Mouse (Mus musculus): ENCODE measurements around the gene Snx21. TPM values are rescaled to one million over a fixed set of nuclear protein-coding genes. Genes with fewer than 3 reads are reported as not detected.
"Not testable (repeated sequence)": the region's sequence is repeated elsewhere in the genome, so short reads cannot be mapped to it uniquely, and the experiment has no call there.

The Snx21 gene
- polyA plus RNA-seq, 1 experiment from 2014 or later = 19.9 TPM

- Histone ChIP-seq H3K9me3 (replicated peaks; ENCODE audit: low read length) (no peaks in the 10 kb centered on the region), H3K4me1 (replicated peaks; ENCODE audit: insufficient read depth, low read length) (no peaks in the 10 kb centered on the region), H3K9ac (ENCODE audit: low read depth, low read length) (no peak overlapping the region), H3K4me2 (ENCODE audit: low read length) (no peak overlapping the region), H3K27me3 (ENCODE audit: insufficient read depth, low read length) (no peaks in the 10 kb centered on the region), H3K27ac (no peak overlapping the region), H3K36me3 (ENCODE audit: insufficient read depth, low read length) (peaks cover 46% of the 10 kb centered on the region), H3K4me3 (replicated peaks; ENCODE audit: low read depth, low read length) (no peak overlapping the region)
- WGBS = 31% methylated on average over 5 of the region's 5 CpGs
- ATAC-seq (replicated peaks; ENCODE audit: low FRiP score, low read depth) (peak; percentile 44; the same call in 1 of the 2 replicates), DNase-seq (ENCODE audit: low spot score) (peak; percentile 91)
- peak; percentile 91 for TF ChIP-seq CTCF (IDR thresholded peaks at IDR 0.05; ENCODE audit: low read depth)
These were observed 8.7 kb downstream of the Snx21 start for GRCm38 (mm10) chr2:164794293-164794692.

- H3K4me1 ChIP-seq (replicated peaks; ENCODE audit: insufficient read depth, low read length) = no peaks in the 10 kb centered on the region
- H3K9me3 ChIP-seq (replicated peaks; ENCODE audit: low read length) = no peaks in the 10 kb centered on the region
- no peaks in the 10 kb centered on the region for H3K27me3 ChIP-seq (ENCODE audit: insufficient read depth, low read length)
- no peak for TF ChIP-seq CTCF (IDR thresholded peaks at IDR 0.05; ENCODE audit: low read depth)
- H3K36me3 ChIP-seq (ENCODE audit: insufficient read depth, low read length) = peaks cover 44% of the 10 kb centered on the region
- no peak overlapping the region for H3K9ac ChIP-seq (ENCODE audit: low read depth, low read length)
- DNase-seq (ENCODE audit: low spot score) = no peak
- H3K27ac ChIP-seq = no peak overlapping the region
- no peak overlapping the region for H3K4me3 ChIP-seq (replicated peaks; ENCODE audit: low read depth, low read length)
- WGBS = 82% methylated on average over 4 of the region's 4 CpGs
- ATAC-seq (replicated peaks; ENCODE audit: low FRiP score, low read depth) = no peak
- no peak overlapping the region for H3K4me2 ChIP-seq (ENCODE audit: low read length)
These were observed 10.2 kb downstream of the Snx21 start for GRCm38 (mm10) chr2:164795868-164796267.

- H3K9ac ChIP-seq (ENCODE audit: low read depth, low read length); H3K4me3 ChIP-seq (replicated peaks; ENCODE audit: low read depth, low read length); H3K4me1 ChIP-seq (replicated peaks; ENCODE audit: insufficient read depth, low read length); H3K27ac ChIP-seq; H3K4me2 ChIP-seq (ENCODE audit: low read length); H3K9me3 ChIP-seq (replicated peaks; ENCODE audit: low read length); H3K27me3 ChIP-seq (ENCODE audit: insufficient read depth, low read length); ATAC-seq (replicated peaks; ENCODE audit: low FRiP score, low read depth): not testable (repeated sequence)
- peaks cover 29% of the 10 kb centered on the region for H3K36me3 ChIP-seq (ENCODE audit: insufficient read depth, low read length)
- 74% methylated on average over 5 of the region's 6 CpGs for WGBS
- DNase-seq (ENCODE audit: low spot score) = peak; percentile 43
- peak; percentile 58 for TF ChIP-seq CTCF (IDR thresholded peaks at IDR 0.05; ENCODE audit: low read depth)
These were observed 12.9 kb downstream of the Snx21 start for GRCm38 (mm10) chr2:164798554-164798953.

GRCm38 (mm10) chr2:164800252-164801004, 14.8 kb downstream of the Snx21 start:
- Histone ChIP-seq H3K4me1 (replicated peaks; ENCODE audit: insufficient read depth, low read length) (0 out of 2 replicates have a peak, but pooled peaks cover 14% of the 10 kb centered on the region), H3K27me3 (ENCODE audit: insufficient read depth, low read length) (no peaks in the 10 kb centered on the region), H3K4me2 (ENCODE audit: low read length) (no peak overlapping the region), H3K9ac (ENCODE audit: low read depth, low read length) (no peak overlapping the region), H3K4me3 (replicated peaks; ENCODE audit: low read depth, low read length) (no peak overlapping the region), H3K27ac (0 out of 2 replicates have a peak overlapping the region, but pooled peaks have one; percentile 8), H3K36me3 (ENCODE audit: insufficient read depth, low read length) (peaks cover 24% of the 10 kb centered on the region), H3K9me3 (replicated peaks; ENCODE audit: low read length) (no peaks in the 10 kb centered on the region)
- WGBS = 82% methylated on average over 13 of the region's 13 CpGs
- no peak for DNase-seq (ENCODE audit: low spot score)
- ATAC-seq (replicated peaks; ENCODE audit: low FRiP score, low read depth) = no peak
- no peak for TF ChIP-seq CTCF (IDR thresholded peaks at IDR 0.05; ENCODE audit: low read depth)

- H3K27ac ChIP-seq = peak overlapping the region; percentile 28; the same call in 1 of the 2 replicates
- 0 out of 2 replicates have a peak, but pooled peaks cover 19% of the 10 kb centered on the region for H3K4me1 ChIP-seq (replicated peaks; ENCODE audit: insufficient read depth, low read length)
- no peak overlapping the region for H3K9ac ChIP-seq (ENCODE audit: low read depth, low read length)
- peaks cover 7% of the 10 kb centered on the region; the same call in 1 of the 2 replicates for H3K36me3 ChIP-seq (ENCODE audit: insufficient read depth, low read length)
- 78% methylated on average over 16 of the region's 16 CpGs for WGBS
- TF ChIP-seq CTCF (IDR thresholded peaks at IDR 0.05; ENCODE audit: low read depth) = no peak
- DNase-seq (ENCODE audit: low spot score) (no peak), ATAC-seq (replicated peaks; ENCODE audit: low FRiP score, low read depth) (no peak)
- no peaks in the 10 kb centered on the region for H3K9me3 ChIP-seq (replicated peaks; ENCODE audit: low read length)
- no peak overlapping the region for H3K4me3 ChIP-seq (replicated peaks; ENCODE audit: low read depth, low read length)
- H3K4me2 ChIP-seq (ENCODE audit: low read length) = peak overlapping the region; percentile 62
- H3K27me3 ChIP-seq (ENCODE audit: insufficient read depth, low read length) = no peaks in the 10 kb centered on the region
These were observed 17.7 kb downstream of the Snx21 start for GRCm38 (mm10) chr2:164803201-164803920.

- WGBS = 58% methylated on average over 1 of the region's 1 CpGs
- peak overlapping the region; percentile 76 for H3K4me3 ChIP-seq (replicated peaks; ENCODE audit: low read depth, low read length)
- no peak overlapping the region for H3K27ac ChIP-seq
- peak overlapping the region; percentile 62 for H3K4me2 ChIP-seq (ENCODE audit: low read length)
- 0 out of 2 replicates have a peak, but pooled peaks cover 19% of the 10 kb centered on the region for H3K4me1 ChIP-seq (replicated peaks; ENCODE audit: insufficient read depth, low read length)
- H3K36me3 ChIP-seq (ENCODE audit: insufficient read depth, low read length) = peaks cover 7% of the 10 kb centered on the region; the same call in 1 of the 2 replicates
- DNase-seq (ENCODE audit: low spot score) = no peak
- no peak for TF ChIP-seq CTCF (IDR thresholded peaks at IDR 0.05; ENCODE audit: low read depth)
- H3K9me3 ChIP-seq (replicated peaks; ENCODE audit: low read length) = no peaks in the 10 kb centered on the region
- no peak for ATAC-seq (replicated peaks; ENCODE audit: low FRiP score, low read depth)
- H3K27me3 ChIP-seq (ENCODE audit: insufficient read depth, low read length) = no peaks in the 10 kb centered on the region
- peak overlapping the region; percentile 77 for H3K9ac ChIP-seq (ENCODE audit: low read depth, low read length)
These were observed 18.3 kb downstream of the Snx21 start for GRCm38 (mm10) chr2:164803921-164804313.
